Mouse (Mus musculus) ES-Bruce4 (cell line): ENCODE measurements around the gene Tnfsf11.

ENCODE experiments used
- CTCF ChIP-seq: IDR thresholded peaks from one replicate; pipeline ENCODE4 v1.8.1; 2011; ENCODE audit warnings: low read depth, low read length
- EP300 ChIP-seq: IDR thresholded peaks from 2 replicates; pipeline ENCODE4 v1.6.1; 2011; ENCODE audit warnings: low read depth, low read length; ENCODE audit not compliant: insufficient read depth
- POLR2A ChIP-seq: IDR thresholded peaks from one replicate; pipeline ENCODE4 v1.8.1; 2011; ENCODE audit warnings: low read length; ENCODE audit not compliant: insufficient read depth

GRCm38 (mm10) chr14:78322916-78323315 is 15.1 kb upstream of the Tnfsf11 start:
- TF ChIP-seq POLR2A (no peak), CTCF (peak; percentile 34), EP300 (no peak)
